Mouse (Mus musculus) stomach, embryonic 14.5 days (tissue): ENCODE results near the gene Usp18. TPM values are rescaled to one million over a fixed set of nuclear protein-coding genes. Genes with fewer than 3 reads are reported as not detected.
A peak's percentile ranks its signal among the peaks of the same experiment; 100 is the strongest.

ENCODE experiments used
- ATAC-seq: fragments of 200-750 bp; cut with Nextera tagmentation; 2 replicates; pipeline ENCODE4 v1.8.0; 2017; ENCODE audit warnings: low read depth, moderate TSS enrichment; ENCODE audit not compliant: insufficient number of reproducible peaks, insufficient read depth, low FRiP score
- H3K27ac ChIP-seq: fragments of 300-500 bp; sonication (generic); 2 replicates; pipeline ENCODE4 v1.5.1; 2014; ENCODE audit warnings: mild to moderate bottlenecking, low read length, moderate library complexity, mixed read lengths
- H3K27me3 ChIP-seq: fragments of 300-500 bp; sonication (generic); 2 replicates; pipeline ENCODE4 v1.6.1; 2014; ENCODE audit warnings: low read length, control low read depth, mixed read lengths; ENCODE audit not compliant: control insufficient read depth, insufficient read depth
- H3K36me3 ChIP-seq: fragments of 300-500 bp; sonication (generic); 2 replicates; pipeline ENCODE4 v1.6.1; 2014; ENCODE audit warnings: mild to moderate bottlenecking, control low read depth, low read length, moderate library complexity, mixed read lengths; ENCODE audit not compliant: control insufficient read depth, insufficient read depth
- H3K4me1 ChIP-seq: fragments of 300-500 bp; sonication (generic); 2 replicates; pipeline ENCODE4 v1.6.1; 2014; ENCODE audit warnings: low read length, control low read depth, mixed read lengths; ENCODE audit not compliant: control insufficient read depth, insufficient read depth
- H3K4me2 ChIP-seq: fragments of 300-500 bp; sonication (generic); replicated peaks from 2 replicates; pipeline ENCODE4 v1.6.1; 2014; ENCODE audit warnings: low read depth, low read length, control low read depth
- H3K4me3 ChIP-seq: fragments of 300-500 bp; sonication (generic); 2 replicates; pipeline ENCODE4 v1.5.1; 2014; ENCODE audit warnings: low read depth, low read length, control low read depth
- H3K9ac ChIP-seq: fragments of 300-500 bp; sonication (generic); replicated peaks from 2 replicates; pipeline ENCODE4 v1.6.1; 2014; ENCODE audit warnings: low read depth, mild to moderate bottlenecking, control low read depth, low read length, moderate library complexity, mixed read lengths
- H3K9me3 ChIP-seq: fragments of 300-500 bp; sonication (generic); 2 replicates; pipeline ENCODE4 v1.6.1; 2016; ENCODE audit warnings: low read depth, low read length, control low read depth; ENCODE audit not compliant: control insufficient read depth
- WGBS: fragments of 180-500 bp; shearing (Covaris S2); extraction: QIAGEN DNeasy Blood & Tissue Kit; methylation state at CpG from one replicate; pipeline ENCODE4 v1.1.7; 2014; 5-methylcytosine and 5-hydroxymethylcytosine counted together
- polyA plus RNA-seq: library from polyadenylated mRNA; unstranded; fragments of >200 nt; fragmentation: Nextera tagmentation; extraction: Ambion mirVana; gene quantifications from 2 replicates; pipeline ENCODE4 v1.2.1, GENCODE M21; 2014

Usp18 gene
- polyA plus RNA-seq, result 2.8 and 3.5 TPM in 2 replicates

DNA sequence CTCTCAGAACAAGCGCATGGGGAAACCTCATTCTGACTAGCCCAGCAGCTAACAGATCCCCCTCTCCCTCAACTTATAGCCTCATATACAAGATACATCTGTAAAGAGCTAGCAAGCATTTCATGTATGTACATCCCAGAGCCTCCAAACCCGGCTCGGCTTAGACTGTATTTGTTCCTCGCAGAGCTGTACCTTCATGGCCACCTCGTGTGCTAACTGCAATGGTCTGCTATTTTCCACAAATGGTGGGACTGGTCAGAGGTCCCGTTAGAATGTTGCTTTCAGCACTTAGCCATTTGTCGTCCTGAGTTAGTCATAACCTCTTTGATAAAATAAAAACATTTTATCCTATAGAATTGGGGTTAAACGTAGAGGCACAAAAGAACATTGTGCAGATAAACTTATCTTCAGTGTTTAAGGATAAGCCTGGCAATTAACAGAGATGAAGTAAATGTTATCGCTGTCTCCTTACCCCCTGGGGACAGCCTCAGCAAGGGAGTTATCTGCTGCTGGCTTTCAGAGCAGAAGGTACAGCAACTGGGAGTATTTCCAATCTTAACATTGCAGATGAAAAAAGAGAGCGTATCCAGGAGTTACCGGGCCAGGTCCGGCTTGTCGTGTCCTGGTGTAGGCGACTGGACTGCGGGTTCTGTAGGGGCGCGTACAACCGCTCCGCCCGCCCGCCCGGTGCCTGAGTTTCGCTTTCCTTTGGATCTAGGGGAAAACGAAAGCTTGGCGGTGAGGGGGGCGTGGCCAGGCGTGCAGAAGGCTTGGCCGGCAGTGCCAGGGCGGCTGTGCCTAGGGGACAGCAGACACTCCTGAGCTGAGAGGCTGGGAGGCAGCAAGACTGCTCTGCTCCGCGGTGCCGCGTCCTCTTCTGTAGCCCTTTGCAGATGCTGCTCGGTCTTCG lies at the start of gene Usp18:
Gene Usp18 (plus strand): TSS at position 780 of the 910 bp plus-strand sequence.
- no peaks in the 10 kb centered on the region for H3K36me3 ChIP-seq
- peak within 1 kb of the TSS; percentile 60 for H3K4me3 ChIP-seq
- 6% methylated on average over 35 of the region's 35 CpGs for WGBS
- peak within 1 kb of the TSS; percentile 21; the same call in 1 of the 2 replicates for H3K9ac ChIP-seq
- H3K27ac ChIP-seq, result no peak within 1 kb of the TSS
- H3K4me2 ChIP-seq, result peak within 1 kb of the TSS; percentile 66
- ATAC-seq, result peak; percentile 93
- no peaks in the 10 kb centered on the region for H3K9me3 ChIP-seq
- no peaks in the 10 kb centered on the region for H3K27me3 ChIP-seq
- no peaks in the 10 kb centered on the region for H3K4me1 ChIP-seq

DNA sequence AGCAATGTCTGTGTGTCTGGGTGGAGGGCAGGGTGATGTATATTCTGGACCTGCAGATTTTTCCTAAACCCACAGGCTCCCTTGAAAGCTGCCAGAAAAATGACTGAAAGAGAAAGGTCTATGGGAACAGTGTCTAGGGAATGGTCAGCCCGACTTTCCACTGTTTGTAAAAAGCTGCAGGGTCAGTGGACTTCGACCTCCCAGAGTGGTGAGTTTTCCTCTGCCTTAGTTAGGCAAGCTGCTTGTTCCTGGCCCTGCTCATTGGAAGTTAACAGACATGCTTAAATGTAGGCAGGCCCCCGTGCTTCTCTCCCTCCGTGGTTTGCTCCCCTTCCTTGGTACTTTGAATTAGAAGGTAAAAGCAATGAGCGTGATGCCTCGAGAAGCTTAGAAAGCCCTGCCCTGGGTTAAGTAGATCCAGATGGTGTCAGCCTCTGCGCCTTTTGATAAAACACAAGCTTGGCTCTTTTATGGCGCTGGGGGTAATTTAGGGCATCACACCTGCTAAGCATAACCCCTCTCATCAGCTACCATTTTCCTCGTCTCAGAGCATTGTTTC lies 47.8 kb upstream of the Usp18 start:
- no peak overlapping the region for H3K4me3 ChIP-seq
- no peaks in the 10 kb centered on the region for H3K4me1 ChIP-seq
- no peak overlapping the region for H3K4me2 ChIP-seq
- no peak overlapping the region for H3K9ac ChIP-seq
- H3K27ac ChIP-seq, result no peak overlapping the region
- H3K27me3 ChIP-seq, result no peaks in the 10 kb centered on the region
- no peaks in the 10 kb centered on the region for H3K9me3 ChIP-seq
- no peak for ATAC-seq
- peaks cover 3% of the 10 kb centered on the region; the same call in 1 of the 2 replicates for H3K36me3 ChIP-seq
- 55% methylated on average over 9 of the region's 9 CpGs for WGBS

DNA sequence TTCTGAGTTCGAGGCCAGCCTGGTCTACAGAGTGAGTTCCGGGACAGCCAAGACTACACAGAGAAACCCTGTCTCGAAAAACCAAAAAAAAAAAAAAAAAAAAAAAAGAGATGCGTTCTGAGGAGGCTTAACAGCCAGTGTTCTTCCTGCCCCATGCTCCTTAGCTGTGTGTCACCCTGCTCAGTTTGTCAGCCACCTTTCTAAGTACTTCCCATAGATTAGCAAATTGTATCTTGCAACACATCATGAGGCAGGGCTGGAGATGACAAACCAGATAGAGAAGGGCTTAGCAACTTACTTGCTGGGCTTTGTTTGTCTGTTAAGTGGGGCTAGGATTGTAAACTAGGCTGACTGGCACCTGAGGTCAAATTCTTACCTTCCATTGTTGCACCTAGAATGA lies 45.2 kb upstream of the Usp18 start:
- no peak for ATAC-seq
- H3K4me1 ChIP-seq, result no peaks in the 10 kb centered on the region
- H3K27me3 ChIP-seq, result no peaks in the 10 kb centered on the region
- no peak overlapping the region for H3K4me3 ChIP-seq
- H3K27ac ChIP-seq, result no peak overlapping the region
- WGBS, result 88% methylated on average over 4 of the region's 4 CpGs
- H3K9ac ChIP-seq, result no peak overlapping the region
- H3K9me3 ChIP-seq, result no peaks in the 10 kb centered on the region
- peaks cover 3% of the 10 kb centered on the region for H3K36me3 ChIP-seq
- no peak overlapping the region for H3K4me2 ChIP-seq

DNA sequence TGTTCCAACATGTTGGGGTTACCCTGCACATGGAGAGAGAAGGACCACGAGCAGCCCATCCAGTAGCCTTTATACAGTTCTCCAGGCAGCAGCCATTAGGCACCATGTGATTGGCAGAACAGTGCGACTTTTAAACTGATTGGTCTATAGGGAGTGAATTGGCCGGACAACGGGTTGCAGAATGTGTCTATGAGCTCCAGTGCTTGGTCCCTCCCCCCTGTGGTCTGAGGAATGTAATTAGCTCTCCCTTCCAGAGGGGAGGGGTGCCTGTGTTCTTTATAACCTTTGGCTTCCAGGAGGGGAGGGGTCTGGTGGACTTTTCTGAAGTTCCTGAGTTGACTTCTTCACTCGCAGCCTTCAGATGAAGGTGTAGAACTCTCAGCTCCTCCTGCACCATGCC lies 43.7 kb upstream of the Usp18 start:
- H3K9me3 ChIP-seq, result no peaks in the 10 kb centered on the region
- 77% methylated on average over 5 of the region's 5 CpGs for WGBS
- H3K4me1 ChIP-seq, result no peaks in the 10 kb centered on the region
- H3K27ac ChIP-seq, result no peak overlapping the region
- H3K36me3 ChIP-seq, result peaks cover 2% of the 10 kb centered on the region
- ATAC-seq, result no peak
- H3K4me2 ChIP-seq, result no peak overlapping the region
- H3K4me3 ChIP-seq, result no peak overlapping the region
- H3K27me3 ChIP-seq, result no peaks in the 10 kb centered on the region
- no peak overlapping the region for H3K9ac ChIP-seq

DNA sequence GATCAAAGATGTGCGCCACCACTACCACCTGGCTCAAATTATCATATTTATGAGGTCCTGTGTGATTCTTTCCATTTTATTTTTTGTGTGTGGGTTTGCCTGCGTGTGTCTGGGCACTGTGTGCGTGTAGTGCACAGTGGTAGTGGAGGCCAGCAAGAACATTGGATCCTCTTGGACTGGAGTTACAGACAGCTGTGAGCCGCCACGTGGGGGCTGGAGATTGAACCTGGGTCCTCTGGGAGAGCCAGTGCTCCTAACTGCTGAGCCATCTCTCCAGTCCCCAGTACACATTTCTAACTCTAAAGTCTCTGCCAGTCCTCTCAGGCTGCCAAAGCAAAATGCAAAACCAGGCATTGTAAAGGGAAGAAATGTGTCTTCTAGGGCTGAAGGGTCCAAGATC lies 39.2 kb upstream of the Usp18 start:
- peaks cover 13% of the 10 kb centered on the region; the same call in 1 of the 2 replicates for H3K4me1 ChIP-seq
- H3K36me3 ChIP-seq, result no peaks in the 10 kb centered on the region; the same call in 1 of the 2 replicates
- no peak overlapping the region for H3K9ac ChIP-seq
- no peak overlapping the region for H3K27ac ChIP-seq
- H3K9me3 ChIP-seq, result no peaks in the 10 kb centered on the region
- no peak for ATAC-seq
- 88% methylated on average over 5 of the region's 5 CpGs for WGBS
- H3K4me2 ChIP-seq, result no peak overlapping the region
- H3K4me3 ChIP-seq, result no peak overlapping the region
- H3K27me3 ChIP-seq, result peaks cover 15% of the 10 kb centered on the region; the same call in 1 of the 2 replicates

DNA sequence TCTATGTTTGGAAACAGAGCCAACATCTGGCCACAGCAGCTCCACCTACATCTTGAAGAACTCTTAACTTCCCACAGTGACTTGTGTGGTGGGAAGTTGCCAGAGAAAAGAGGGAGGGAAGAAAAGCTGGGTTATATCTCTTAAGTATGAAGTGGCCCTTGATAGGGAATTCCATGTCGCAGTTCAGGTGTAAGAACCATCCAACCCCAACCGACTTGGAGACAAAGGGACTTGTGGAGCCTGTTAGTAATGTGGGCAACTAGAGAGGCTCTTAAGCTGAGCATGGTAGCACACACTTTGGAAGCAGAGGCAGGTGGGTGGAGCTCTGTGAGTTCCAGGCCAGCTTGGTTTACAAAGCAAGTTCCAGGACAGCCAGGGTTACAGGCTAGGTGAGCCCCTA lies 36.1 kb upstream of the Usp18 start:
- Histone ChIP-seq H3K36me3 (no peaks in the 10 kb centered on the region), H3K4me1 (peaks cover 15% of the 10 kb centered on the region; the same call in 1 of the 2 replicates), H3K9ac (no peak overlapping the region), H3K9me3 (no peaks in the 10 kb centered on the region), H3K27ac (no peak overlapping the region), H3K4me2 (no peak overlapping the region), H3K4me3 (no peak overlapping the region), H3K27me3 (peaks cover 19% of the 10 kb centered on the region; the same call in 1 of the 2 replicates)
- no peak for ATAC-seq
- WGBS, result 66% methylated on average over 2 of the region's 2 CpGs

DNA sequence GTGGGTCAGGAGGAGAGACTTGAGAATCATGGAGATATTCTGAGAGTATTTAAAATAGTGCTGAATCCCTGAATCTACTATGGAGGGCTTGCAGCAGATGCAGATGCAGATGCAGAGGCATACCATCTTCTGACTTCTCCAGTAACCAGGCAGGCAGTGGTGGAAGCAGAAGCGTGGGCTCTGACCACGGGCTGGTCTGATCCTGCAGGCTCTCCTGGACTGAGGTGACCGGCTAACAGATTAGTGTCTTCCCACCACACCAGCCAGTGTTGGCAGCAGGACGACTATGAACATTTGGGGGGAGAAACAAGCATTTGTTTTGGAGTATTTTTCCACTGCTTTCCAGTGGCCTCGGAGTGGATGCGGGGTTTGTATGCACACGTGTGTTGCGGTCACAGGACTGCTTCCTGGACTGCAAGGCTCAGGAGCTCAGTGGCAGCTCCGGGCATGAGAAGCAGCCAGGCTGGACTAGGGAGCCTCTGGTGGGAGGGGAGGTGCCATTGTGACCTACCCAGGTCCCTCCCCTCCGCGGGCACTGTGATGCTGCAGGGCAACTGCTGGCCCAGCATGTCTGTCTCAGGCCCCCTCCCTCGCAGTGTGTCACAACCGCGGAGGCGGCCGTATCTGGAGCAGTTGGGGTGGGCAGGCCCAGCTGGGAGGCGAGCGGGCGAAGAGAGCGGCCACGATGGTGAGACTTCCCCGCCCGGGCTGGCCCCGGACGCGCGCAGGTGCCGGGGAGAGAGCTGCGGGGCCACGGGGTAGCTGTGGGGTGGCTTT lies 35.4 kb upstream of the Usp18 start, which contains the start of gene Tuba8:
Gene Tuba8 (plus strand): TSS at position 548 of the 777 bp plus-strand sequence.
- Histone ChIP-seq H3K4me1 (peaks cover 15% of the 10 kb centered on the region; the same call in 1 of the 2 replicates), H3K4me2 (peak within 1 kb of the TSS; percentile 78), H3K9ac (no peak within 1 kb of the TSS), H3K9me3 (no peaks in the 10 kb centered on the region), H3K27me3 (peaks cover 19% of the 10 kb centered on the region; the same call in 1 of the 2 replicates), H3K4me3 (peak within 1 kb of the TSS; percentile 32), H3K27ac (no peak within 1 kb of the TSS), H3K36me3 (no peaks in the 10 kb centered on the region)
- WGBS, result 7% methylated on average over 30 of the region's 30 CpGs
- ATAC-seq, result peak; percentile 67

DNA sequence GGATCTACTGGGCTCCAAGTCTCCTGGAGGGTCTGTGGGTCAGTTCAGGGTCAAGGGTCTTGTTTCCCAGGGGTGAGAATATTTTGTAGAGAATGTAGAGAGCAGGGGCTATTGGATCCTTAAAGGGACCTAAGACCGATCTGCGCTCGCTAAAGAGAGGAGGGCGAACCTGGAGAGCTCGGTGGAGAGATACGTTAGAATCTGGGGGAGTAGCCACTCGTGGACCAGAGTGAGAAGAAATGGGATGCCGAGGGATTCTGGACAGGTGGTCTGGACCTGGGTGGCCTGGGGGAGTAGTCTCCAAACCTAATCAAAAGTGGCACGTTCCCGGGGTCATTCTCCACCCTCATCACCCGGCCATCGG lies 34.8 kb upstream of the Usp18 start:
- Histone ChIP-seq H3K4me3 (peak overlapping the region; percentile 32), H3K36me3 (no peaks in the 10 kb centered on the region), H3K9me3 (no peaks in the 10 kb centered on the region), H3K9ac (no peak overlapping the region), H3K4me1 (peaks cover 15% of the 10 kb centered on the region; the same call in 1 of the 2 replicates), H3K27ac (no peak overlapping the region), H3K27me3 (peaks cover 19% of the 10 kb centered on the region; the same call in 1 of the 2 replicates), H3K4me2 (peak overlapping the region; percentile 78)
- ATAC-seq, result peak; percentile 44; the same call in 1 of the 2 replicates
- 3% methylated on average over 12 of the region's 12 CpGs for WGBS
